Mouse (Mus musculus) adrenal gland, postnatal 10 days (tissue): ENCODE measurements around the gene Nfxl1. TPM values are rescaled to one million over a fixed set of nuclear protein-coding genes. Genes with fewer than 3 reads are reported as not detected.
A peak's percentile ranks its signal among the peaks of the same experiment; 100 is the strongest.

Source experiments
- DNase-seq: peaks from one replicate; pipeline ENCODE4 v3.0.0; 2021; ENCODE audit warnings: mixed read lengths
- total RNA-seq, 2 experiments: library from RNA; stranded (reverse); gene quantifications; 2 replicates each; pipeline ENCODE4 v1.2.3; 2021

The Nfxl1 gene
- total RNA-seq, 2 experiments from 2014 or later, result 13.4 to 18.1 TPM

GRCm38 (mm10) chr5:72501763-72502162 lies 57.7 kb downstream of the Nfxl1 start:
- DNase-seq, result no peak

- peak; percentile 12 for DNase-seq
Observed at GRCm38 (mm10) chr5:72498271-72498670, 61.2 kb downstream of the Nfxl1 start.

GRCm38 (mm10) chr5:72496756-72497155 lies 62.7 kb downstream of the Nfxl1 start:
- no peak for DNase-seq

- no peak for DNase-seq
Observed at GRCm38 (mm10) chr5:72493906-72494305, 65.6 kb downstream of the Nfxl1 start.

- DNase-seq, result no peak
Observed at GRCm38 (mm10) chr5:72491232-72491631, 68.3 kb downstream of the Nfxl1 start.

- no peak for DNase-seq
Observed at GRCm38 (mm10) chr5:72480456-72480855, 79.0 kb downstream of the Nfxl1 start.

- no peak for DNase-seq
Observed at GRCm38 (mm10) chr5:72472317-72473009, 87.0 kb downstream of the Nfxl1 start.

- DNase-seq, result no peak
Observed at GRCm38 (mm10) chr5:72471746-72472145, 87.7 kb downstream of the Nfxl1 start.

- DNase-seq, result no peak
Observed at GRCm38 (mm10) chr5:72464932-72465331, 94.6 kb downstream of the Nfxl1 start.

Other genes with a start within 250 kb of the Nfxl1 start
- under 1 TPM; 0.18 to 0.45 TPM for gene Corin, start 55.2 kb downstream of the Nfxl1 start, total RNA-seq
- under 1 TPM in 1 of 2 experiments, not detected in 1; 0.21 TPM for gene Zar1, start 21.6 kb upstream of the Nfxl1 start, total RNA-seq
- gene Gm5868, start 27.9 kb upstream of the Nfxl1 start, total RNA-seq, result 1 to 10 TPM; 1.4 to 2.8 TPM
- under 1 TPM in 1 of 2 experiments, not detected in 1; 0.15 TPM for gene Cnga1, start 84.6 kb upstream of the Nfxl1 start, total RNA-seq
- 10 to 100 TPM in 1 of 2 experiments, 1 to 10 TPM in 1; 6.0 to 14.8 TPM for gene Nipal1, start 88.1 kb upstream of the Nfxl1 start, total RNA-seq
- gene Txk, start 193.1 kb upstream of the Nfxl1 start, total RNA-seq, result under 1 TPM; 0.58 to 0.66 TPM